Mouse (Mus musculus): ENCODE results near the gene C5ar1.

DNA sequence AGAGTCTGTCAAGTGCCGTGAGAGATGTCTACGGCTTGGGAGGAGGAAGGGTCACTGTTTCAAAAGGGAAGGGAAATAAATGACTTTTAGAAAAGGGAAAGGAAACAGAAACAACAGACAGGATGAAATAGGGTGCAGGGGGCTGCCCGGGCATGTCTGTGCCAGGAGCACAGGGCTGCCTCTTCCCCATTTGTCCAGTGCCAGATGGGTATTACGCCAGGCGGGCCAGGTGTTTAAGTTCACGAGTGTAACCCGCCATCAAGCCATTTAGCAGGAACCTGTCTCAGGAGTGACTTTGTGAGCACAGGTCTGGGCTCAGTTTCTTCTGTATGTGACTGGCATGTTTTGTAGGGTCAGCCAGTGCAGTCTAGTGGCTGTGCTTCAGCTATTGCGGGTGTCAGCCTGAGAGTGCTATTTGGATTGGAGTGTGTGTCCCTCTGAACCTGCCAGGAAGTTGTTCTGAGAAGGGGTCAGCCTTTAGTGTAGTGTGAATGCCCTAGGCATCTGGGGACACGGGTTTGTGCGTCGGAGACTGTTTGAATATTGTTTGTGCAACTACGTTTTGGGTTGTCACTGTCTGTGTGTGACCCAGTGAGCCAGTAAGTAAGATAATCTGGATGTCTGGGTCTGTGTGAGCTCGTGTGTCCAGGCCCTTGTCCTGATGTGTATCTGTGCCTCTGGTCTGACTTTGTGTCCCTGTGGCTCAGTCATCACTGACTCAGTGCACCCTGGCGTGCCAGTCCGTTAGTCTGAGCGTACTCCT, 49.4 kb upstream of the C5ar1 start:
- TF ChIP-seq CTCF (IDR thresholded peaks at IDR 0.05; ENCODE audit: control insufficient read depth, insufficient read depth, insufficient replicate concordance, low read depth, low read length): no peak
- no peak for TF ChIP-seq POLR2A (IDR thresholded peaks at IDR 0.05; ENCODE audit: control insufficient read depth, low read depth, low read length)

Measured in testis, adult 2 months (tissue).